Mouse (Mus musculus): ENCODE data around the gene Olfr1094. TPM values are rescaled to one million over a fixed set of nuclear protein-coding genes. Genes with fewer than 3 reads are reported as not detected.

Gene Olfr1094
- not detected in 2 replicates for polyA plus RNA-seq (2014; fragmentation: Nextera tagmentation; extraction: Ambion mirVana)

GRCm38 (mm10) chr2:86824363-86824762 lies at the start of gene Olfr1094:
Gene Olfr1094 (plus strand): TSS chr2:86824663.
- Histone ChIP-seq H3K9me3 (ENCODE audit: control insufficient read depth, low read length) (no peaks in the 10 kb centered on the region), H3K36me3 (ENCODE audit: control insufficient read depth, insufficient read depth, low read length) (no peaks in the 10 kb centered on the region), H3K27me3 (ENCODE audit: control insufficient read depth, insufficient read depth, low read length) (no peaks in the 10 kb centered on the region), H3K4me1 (ENCODE audit: control insufficient read depth in 2 of 2, insufficient read depth in 2 of 2, low read length in 2 of 2) (no peaks in the 10 kb centered on the region), H3K27ac (replicated peaks in 1 of 2; ENCODE audit: control insufficient read depth in 1 of 2, insufficient read depth in 1 of 2, low read depth in 2 of 2, low read length in 2 of 2) (no peak within 1 kb of the TSS), H3K4me3 (ENCODE audit: control insufficient read depth in 1 of 2, insufficient read depth in 1 of 2, low read depth in 1 of 2, low read length in 2 of 2) (no peak within 1 kb of the TSS), H3K9ac (ENCODE audit: low read length) (no peak within 1 kb of the TSS), H3K4me2 (ENCODE audit: low read length) (no peak within 1 kb of the TSS)
- no peak for ATAC-seq (ENCODE audit: insufficient number of reproducible peaks, insufficient read depth, low FRiP score, low read depth)

GRCm38 (mm10) chr2:86782179-86782578 lies 42.3 kb upstream of the Olfr1094 start, which contains the start of gene Olfr1093:
Gene Olfr1093 (plus strand): TSS chr2:86782479.
- no peak within 1 kb of the TSS for H3K27ac ChIP-seq (replicated peaks in 1 of 2; ENCODE audit: control insufficient read depth in 1 of 2, insufficient read depth in 1 of 2, low read depth in 2 of 2, low read length in 2 of 2)
- H3K9me3 ChIP-seq (ENCODE audit: control insufficient read depth, low read length), result no peaks in the 10 kb centered on the region
- H3K4me3 ChIP-seq (ENCODE audit: control insufficient read depth in 1 of 2, insufficient read depth in 1 of 2, low read depth in 1 of 2, low read length in 2 of 2), result no peak within 1 kb of the TSS
- ATAC-seq (ENCODE audit: insufficient number of reproducible peaks, insufficient read depth, low FRiP score, low read depth), result no peak
- no peaks in the 10 kb centered on the region for H3K27me3 ChIP-seq (ENCODE audit: control insufficient read depth, insufficient read depth, low read length)
- H3K36me3 ChIP-seq (ENCODE audit: control insufficient read depth, insufficient read depth, low read length), result no peaks in the 10 kb centered on the region
- H3K4me1 ChIP-seq (ENCODE audit: control insufficient read depth in 2 of 2, insufficient read depth in 2 of 2, low read length in 2 of 2), result no peaks in the 10 kb centered on the region
- H3K4me2 ChIP-seq (ENCODE audit: low read length), result no peak within 1 kb of the TSS
- 69% methylated on average over 2 of the region's 2 CpGs for WGBS
- H3K9ac ChIP-seq (ENCODE audit: low read length), result no peak within 1 kb of the TSS

GRCm38 (mm10) chr2:86809918-86810317 lies 14.5 kb upstream of the Olfr1094 start, which contains the start of gene Olfr141:
Gene Olfr141 (minus strand): TSS chr2:86810018.
- no peaks in the 10 kb centered on the region for H3K27me3 ChIP-seq (ENCODE audit: control insufficient read depth, insufficient read depth, low read length)
- H3K9ac ChIP-seq (ENCODE audit: low read length), result no peak within 1 kb of the TSS
- no peaks in the 10 kb centered on the region for H3K9me3 ChIP-seq (ENCODE audit: control insufficient read depth, low read length)
- H3K4me1 ChIP-seq (ENCODE audit: control insufficient read depth in 2 of 2, insufficient read depth in 2 of 2, low read length in 2 of 2), result no peaks in the 10 kb centered on the region
- no peak within 1 kb of the TSS for H3K4me2 ChIP-seq (ENCODE audit: low read length)
- no peak within 1 kb of the TSS for H3K27ac ChIP-seq (replicated peaks in 1 of 2; ENCODE audit: control insufficient read depth in 1 of 2, insufficient read depth in 1 of 2, low read depth in 2 of 2, low read length in 2 of 2)
- no peak for ATAC-seq (ENCODE audit: insufficient number of reproducible peaks, insufficient read depth, low FRiP score, low read depth)
- no peak within 1 kb of the TSS for H3K4me3 ChIP-seq (ENCODE audit: control insufficient read depth in 1 of 2, insufficient read depth in 1 of 2, low read depth in 1 of 2, low read length in 2 of 2)
- H3K36me3 ChIP-seq (ENCODE audit: control insufficient read depth, insufficient read depth, low read length), result no peaks in the 10 kb centered on the region

- H3K4me1 ChIP-seq (ENCODE audit: control insufficient read depth in 2 of 2, insufficient read depth in 2 of 2, low read length in 2 of 2), result no peaks in the 10 kb centered on the region
- 77% methylated on average over 3 of the region's 3 CpGs for WGBS
- ATAC-seq (ENCODE audit: insufficient number of reproducible peaks, insufficient read depth, low FRiP score, low read depth), result no peak
- no peaks in the 10 kb centered on the region for H3K36me3 ChIP-seq (ENCODE audit: control insufficient read depth, insufficient read depth, low read length)
- no peak within 1 kb of the TSS for H3K9ac ChIP-seq (ENCODE audit: low read length)
- H3K4me2 ChIP-seq (ENCODE audit: low read length), result no peak within 1 kb of the TSS
- H3K27me3 ChIP-seq (ENCODE audit: control insufficient read depth, insufficient read depth, low read length), result no peaks in the 10 kb centered on the region
- no peak within 1 kb of the TSS for H3K4me3 ChIP-seq (ENCODE audit: control insufficient read depth in 1 of 2, insufficient read depth in 1 of 2, low read depth in 1 of 2, low read length in 2 of 2)
- no peaks in the 10 kb centered on the region for H3K9me3 ChIP-seq (ENCODE audit: control insufficient read depth, low read length)
- no peak within 1 kb of the TSS for H3K27ac ChIP-seq (replicated peaks in 1 of 2; ENCODE audit: control insufficient read depth in 1 of 2, insufficient read depth in 1 of 2, low read depth in 2 of 2, low read length in 2 of 2)
Observed at GRCm38 (mm10) chr2:86851596-86851995, 27.1 kb downstream of the Olfr1094 start, which contains the start of gene Olfr1095. Gene Olfr1095 (minus strand): TSS chr2:86851696.

- 60% methylated on average over 1 of the region's 1 CpGs for WGBS
- Histone ChIP-seq H3K9ac (ENCODE audit: low read length) (no peak within 1 kb of the TSS), H3K27ac (replicated peaks in 1 of 2; ENCODE audit: control insufficient read depth in 1 of 2, insufficient read depth in 1 of 2, low read depth in 2 of 2, low read length in 2 of 2) (no peak within 1 kb of the TSS), H3K4me2 (ENCODE audit: low read length) (no peak within 1 kb of the TSS), H3K27me3 (ENCODE audit: control insufficient read depth, insufficient read depth, low read length) (no peaks in the 10 kb centered on the region), H3K9me3 (ENCODE audit: control insufficient read depth, low read length) (no peaks in the 10 kb centered on the region), H3K4me3 (ENCODE audit: control insufficient read depth in 1 of 2, insufficient read depth in 1 of 2, low read depth in 1 of 2, low read length in 2 of 2) (no peak within 1 kb of the TSS), H3K4me1 (ENCODE audit: control insufficient read depth in 2 of 2, insufficient read depth in 2 of 2, low read length in 2 of 2) (no peaks in the 10 kb centered on the region), H3K36me3 (ENCODE audit: control insufficient read depth, insufficient read depth, low read length) (no peaks in the 10 kb centered on the region)
- ATAC-seq (ENCODE audit: insufficient number of reproducible peaks, insufficient read depth, low FRiP score, low read depth), result no peak
Observed at GRCm38 (mm10) chr2:86874702-86875101, 50.2 kb downstream of the Olfr1094 start, which contains the start of gene Gm13723. Gene Gm13723 (minus strand): TSS chr2:86874802.

Other genes with a start within 250 kb of the Olfr1094 start
- gene Olfr1082, start 225.7 kb upstream of the Olfr1094 start, polyA plus RNA-seq (2014; fragmentation: Nextera tagmentation; extraction: Ambion mirVana), result not detected in 2 replicates
- gene Olfr1084, start 184.9 kb upstream of the Olfr1094 start, polyA plus RNA-seq (2014; fragmentation: Nextera tagmentation; extraction: Ambion mirVana), result not detected in 2 replicates
- not detected in 2 replicates for gene Olfr1085, start 162.6 kb upstream of the Olfr1094 start, polyA plus RNA-seq (2014; fragmentation: Nextera tagmentation; extraction: Ambion mirVana)
- gene Olfr1086, start 144.6 kb upstream of the Olfr1094 start, polyA plus RNA-seq (2014; fragmentation: Nextera tagmentation; extraction: Ambion mirVana), result not detected in 2 replicates
- not detected in 2 replicates for gene Olfr1087, start 126.3 kb upstream of the Olfr1094 start, polyA plus RNA-seq (2014; fragmentation: Nextera tagmentation; extraction: Ambion mirVana)
- not detected in 2 replicates for gene Olfr1089, start 91.0 kb upstream of the Olfr1094 start, polyA plus RNA-seq (2014; fragmentation: Nextera tagmentation; extraction: Ambion mirVana)
- not detected in 2 replicates for gene Olfr1090, start 65.7 kb upstream of the Olfr1094 start, polyA plus RNA-seq (2014; fragmentation: Nextera tagmentation; extraction: Ambion mirVana)
- not detected in 2 replicates for gene Olfr1093, start 42.2 kb upstream of the Olfr1094 start, polyA plus RNA-seq (2014; fragmentation: Nextera tagmentation; extraction: Ambion mirVana)
- not detected in 2 replicates for gene Olfr141, start 14.6 kb upstream of the Olfr1094 start, polyA plus RNA-seq (2014; fragmentation: Nextera tagmentation; extraction: Ambion mirVana)
- not detected in 2 replicates for gene Olfr1095, start 27.0 kb downstream of the Olfr1094 start, polyA plus RNA-seq (2014; fragmentation: Nextera tagmentation; extraction: Ambion mirVana)
- gene Gm13723, start 50.1 kb downstream of the Olfr1094 start, polyA plus RNA-seq (2014; fragmentation: Nextera tagmentation; extraction: Ambion mirVana), result not detected in 2 replicates
- gene Olfr1097, start 67.6 kb downstream of the Olfr1094 start, polyA plus RNA-seq (2014; fragmentation: Nextera tagmentation; extraction: Ambion mirVana), result not detected in 2 replicates
- not detected in 2 replicates for gene Olfr1098, start 99.9 kb downstream of the Olfr1094 start, polyA plus RNA-seq (2014; fragmentation: Nextera tagmentation; extraction: Ambion mirVana)
- gene Olfr1099, start 136.0 kb downstream of the Olfr1094 start, polyA plus RNA-seq (2014; fragmentation: Nextera tagmentation; extraction: Ambion mirVana), result not detected in 2 replicates
- gene Olfr1100, start 155.3 kb downstream of the Olfr1094 start, polyA plus RNA-seq (2014; fragmentation: Nextera tagmentation; extraction: Ambion mirVana), result not detected in 2 replicates
- gene Olfr1101, start 166.6 kb downstream of the Olfr1094 start, polyA plus RNA-seq (2014; fragmentation: Nextera tagmentation; extraction: Ambion mirVana), result not detected in 2 replicates
- gene Olfr1102, start 173.7 kb downstream of the Olfr1094 start, polyA plus RNA-seq (2014; fragmentation: Nextera tagmentation; extraction: Ambion mirVana), result not detected in 2 replicates
- not detected in 2 replicates for gene Olfr1104, start 202.4 kb downstream of the Olfr1094 start, polyA plus RNA-seq (2014; fragmentation: Nextera tagmentation; extraction: Ambion mirVana)
- gene Olfr1105, start 211.9 kb downstream of the Olfr1094 start, polyA plus RNA-seq (2014; fragmentation: Nextera tagmentation; extraction: Ambion mirVana), result not detected in 2 replicates
- gene Olfr1106, start 227.6 kb downstream of the Olfr1094 start, polyA plus RNA-seq (2014; fragmentation: Nextera tagmentation; extraction: Ambion mirVana), result not detected in 2 replicates